Mouse (Mus musculus) hindbrain, embryonic 16.5 days (tissue): ENCODE data around the gene Zfp618. TPM values are rescaled to one million over a fixed set of nuclear protein-coding genes. Genes with fewer than 3 reads are reported as not detected.

Experiments used
- ATAC-seq: fragments of 200-750 bp; cut with Nextera tagmentation; 2 replicates; pipeline ENCODE4 v1.8.0; 2017; ENCODE audit warnings: moderate TSS enrichment, moderate library complexity
- H3K27ac ChIP-seq: fragments of 300-500 bp; sonication (generic); 2 replicates; pipeline ENCODE4 v1.5.1; 2014; ENCODE audit warnings: low read depth, mild to moderate bottlenecking, control low read depth, low read length, moderate library complexity
- H3K27me3 ChIP-seq: fragments of 300-500 bp; sonication (generic); replicated peaks from 2 replicates; pipeline ENCODE4 v1.6.1; 2014; ENCODE audit warnings: low read length; ENCODE audit not compliant: control insufficient read depth, insufficient read depth
- H3K36me3 ChIP-seq: fragments of 300-500 bp; sonication (generic); 2 replicates; pipeline ENCODE4 v1.6.1; 2014; ENCODE audit warnings: mild to moderate bottlenecking, low read length, moderate library complexity, mixed read lengths; ENCODE audit not compliant: control insufficient read depth, insufficient read depth
- H3K4me1 ChIP-seq: fragments of 300-500 bp; sonication (generic); 2 replicates; pipeline ENCODE4 v1.6.1; 2014; ENCODE audit warnings: low read depth, low read length; ENCODE audit not compliant: control insufficient read depth, insufficient read depth
- H3K4me2 ChIP-seq: fragments of 300-500 bp; sonication (generic); 2 replicates; pipeline ENCODE4 v1.6.1; 2014; ENCODE audit warnings: mild to moderate bottlenecking, low read length, control low read depth, moderate library complexity
- H3K4me3 ChIP-seq: fragments of 300-500 bp; sonication (generic); 2 replicates; pipeline ENCODE4 v1.5.1; 2014; ENCODE audit warnings: mild to moderate bottlenecking, low read length, control low read depth, moderate library complexity
- H3K9ac ChIP-seq: fragments of 300-500 bp; sonication (generic); 2 replicates; pipeline ENCODE4 v1.6.1; 2014; ENCODE audit warnings: low read depth, mild to moderate bottlenecking, control low read depth, low read length, moderate library complexity
- H3K9me3 ChIP-seq: fragments of 300-500 bp; sonication (generic); 2 replicates; pipeline ENCODE4 v1.6.1; 2014; ENCODE audit warnings: mild to moderate bottlenecking, low read length, moderate library complexity; ENCODE audit not compliant: control insufficient read depth
- WGBS: fragments of 180-500 bp; shearing (Covaris S2); extraction: QIAGEN DNeasy Blood & Tissue Kit; methylation state at CpG from one replicate; pipeline ENCODE4 v1.1.7; 2014; 5-methylcytosine and 5-hydroxymethylcytosine counted together
- polyA plus RNA-seq: library from polyadenylated mRNA; unstranded; fragments of >200 nt; fragmentation: Nextera tagmentation; extraction: Ambion mirVana; gene quantifications from 2 replicates; pipeline ENCODE4 v1.2.1, GENCODE M21; 2015

Gene Zfp618
- polyA plus RNA-seq, 1 experiment from 2014 or later, result 22.9 TPM

DNA sequence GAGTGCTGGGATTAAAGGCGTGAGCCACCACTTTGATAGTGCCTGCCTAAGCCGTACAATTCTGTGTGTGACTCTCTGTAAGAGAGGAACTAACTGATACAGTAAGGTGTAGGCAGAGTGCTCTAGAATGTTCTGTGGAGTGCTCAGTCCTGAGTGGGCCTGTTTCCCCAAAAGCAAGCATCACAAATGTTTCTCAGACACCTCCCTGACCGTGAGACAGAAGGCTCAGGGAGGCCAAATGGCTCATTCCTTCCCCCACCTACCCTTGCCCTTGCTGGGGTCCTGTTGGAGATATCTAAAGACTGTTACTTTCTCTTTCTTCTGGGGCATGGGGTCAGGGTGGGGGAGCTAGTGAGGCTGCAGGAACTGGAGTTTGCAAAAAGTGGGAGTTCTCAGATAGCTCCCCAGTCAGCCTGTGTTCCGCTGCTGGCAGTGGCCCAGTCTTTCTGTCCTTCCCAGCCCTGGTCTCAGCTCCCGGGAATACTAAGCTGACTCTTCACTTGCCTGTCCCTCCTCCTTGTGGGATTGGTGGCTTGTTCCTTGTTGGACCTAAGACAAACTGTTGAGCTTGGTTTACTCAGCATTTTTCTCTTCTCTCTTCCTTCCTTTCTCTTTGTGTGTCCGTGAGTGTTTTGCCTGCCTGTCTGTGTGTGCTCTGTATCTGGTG is 55.8 kb downstream of the Zfp618 start:
- ATAC-seq, result no peak

DNA sequence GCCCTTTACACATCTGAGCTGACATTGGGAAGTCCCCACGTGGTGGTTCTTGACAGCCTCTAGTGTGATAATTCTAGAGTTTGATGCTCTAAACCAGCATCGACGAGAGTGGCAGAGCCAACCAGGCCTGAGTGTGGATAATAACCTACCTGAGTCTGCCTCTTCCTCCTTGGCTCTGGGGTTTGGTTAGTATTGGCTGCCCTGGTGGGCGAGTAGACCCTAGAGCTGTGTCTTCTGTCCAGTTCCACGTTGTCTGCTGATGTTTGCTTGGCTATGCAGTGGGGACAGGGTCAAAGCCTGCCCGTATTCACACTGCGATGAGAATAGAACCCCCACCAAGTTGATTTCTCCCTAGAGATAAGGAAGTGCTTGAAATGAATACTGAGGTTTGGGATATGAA is 58.1 kb downstream of the Zfp618 start:
- WGBS, result 92% methylated on average over 7 of the region's 7 CpGs
- no peaks in the 10 kb centered on the region for H3K4me1 ChIP-seq
- H3K9me3 ChIP-seq, result no peaks in the 10 kb centered on the region

More for the DNA sequence above, 55.8 kb downstream of the Zfp618 start:
- Histone ChIP-seq H3K4me2 (no peak overlapping the region), H3K9me3 (no peaks in the 10 kb centered on the region), H3K27ac (no peak overlapping the region), H3K4me1 (no peaks in the 10 kb centered on the region), H3K36me3 (no peaks in the 10 kb centered on the region), H3K27me3 (no peaks in the 10 kb centered on the region), H3K4me3 (no peak overlapping the region), H3K9ac (no peak overlapping the region)
- 78% methylated on average over 6 of the region's 6 CpGs for WGBS

DNA sequence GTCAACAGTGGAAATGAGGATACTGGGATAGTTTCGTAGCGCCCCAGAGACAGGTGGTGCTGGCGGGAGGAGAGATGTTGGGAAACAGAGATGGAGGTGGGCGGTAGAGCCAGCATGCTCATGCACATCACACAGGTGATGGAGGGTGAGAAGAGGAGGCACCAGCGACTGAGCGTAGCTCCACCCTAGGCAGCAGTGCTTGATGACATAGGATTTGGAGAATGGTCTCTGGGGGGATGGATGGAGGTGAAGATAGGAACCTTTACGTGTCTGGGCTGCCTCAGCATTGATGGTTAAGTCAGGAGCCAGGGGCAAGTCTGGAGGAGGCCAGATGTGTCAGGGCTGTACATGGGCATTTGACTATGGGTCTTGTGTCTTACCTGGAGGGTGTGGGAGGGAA is 58.7 kb downstream of the Zfp618 start:
- H3K27me3 ChIP-seq, result no peaks in the 10 kb centered on the region
- H3K36me3 ChIP-seq, result no peaks in the 10 kb centered on the region
- no peak overlapping the region for H3K4me2 ChIP-seq
- H3K27ac ChIP-seq, result no peak overlapping the region
- no peak overlapping the region for H3K9ac ChIP-seq
- no peak overlapping the region for H3K4me3 ChIP-seq
- 93% methylated on average over 7 of the region's 7 CpGs for WGBS
- no peak for ATAC-seq
- no peaks in the 10 kb centered on the region for H3K9me3 ChIP-seq
- no peaks in the 10 kb centered on the region for H3K4me1 ChIP-seq

More for the DNA sequence above, 58.1 kb downstream of the Zfp618 start:
- Histone ChIP-seq H3K36me3 (no peaks in the 10 kb centered on the region), H3K27me3 (no peaks in the 10 kb centered on the region), H3K9ac (no peak overlapping the region), H3K4me3 (no peak overlapping the region), H3K4me2 (no peak overlapping the region), H3K27ac (no peak overlapping the region)
- no peak for ATAC-seq

DNA sequence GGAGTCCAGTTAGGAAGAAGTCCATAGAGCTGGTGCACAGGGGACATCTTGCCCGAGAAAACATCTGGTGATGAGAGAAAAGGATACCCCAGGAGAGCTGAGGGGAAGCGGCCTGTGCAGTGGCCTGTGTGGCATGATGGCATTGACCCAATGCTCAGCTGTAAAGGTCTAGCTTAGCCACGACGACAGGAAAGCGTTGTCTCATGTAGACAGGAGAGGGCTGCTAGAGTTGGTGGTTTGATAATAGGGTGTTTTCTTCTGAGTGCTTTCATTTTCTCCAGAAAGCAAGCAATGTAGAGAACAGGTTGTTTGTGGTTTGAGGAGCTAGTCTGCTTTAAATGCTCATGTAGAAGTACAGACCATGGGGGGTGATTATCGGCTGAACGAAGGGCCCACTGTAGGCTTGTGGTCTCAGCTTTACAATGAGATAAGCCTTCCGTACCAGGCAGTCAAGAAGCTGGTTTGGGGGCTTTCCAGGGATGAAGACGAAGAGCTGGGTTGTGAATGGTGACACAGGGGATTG is 59.4 kb downstream of the Zfp618 start:
- no peak overlapping the region for H3K4me3 ChIP-seq
- no peak overlapping the region for H3K9ac ChIP-seq
- H3K36me3 ChIP-seq, result no peaks in the 10 kb centered on the region
- no peaks in the 10 kb centered on the region for H3K4me1 ChIP-seq
- no peaks in the 10 kb centered on the region for H3K9me3 ChIP-seq
- H3K27me3 ChIP-seq, result no peaks in the 10 kb centered on the region
- H3K4me2 ChIP-seq, result no peak overlapping the region
- no peak for ATAC-seq
- H3K27ac ChIP-seq, result no peak overlapping the region
- 89% methylated on average over 9 of the region's 9 CpGs for WGBS

DNA sequence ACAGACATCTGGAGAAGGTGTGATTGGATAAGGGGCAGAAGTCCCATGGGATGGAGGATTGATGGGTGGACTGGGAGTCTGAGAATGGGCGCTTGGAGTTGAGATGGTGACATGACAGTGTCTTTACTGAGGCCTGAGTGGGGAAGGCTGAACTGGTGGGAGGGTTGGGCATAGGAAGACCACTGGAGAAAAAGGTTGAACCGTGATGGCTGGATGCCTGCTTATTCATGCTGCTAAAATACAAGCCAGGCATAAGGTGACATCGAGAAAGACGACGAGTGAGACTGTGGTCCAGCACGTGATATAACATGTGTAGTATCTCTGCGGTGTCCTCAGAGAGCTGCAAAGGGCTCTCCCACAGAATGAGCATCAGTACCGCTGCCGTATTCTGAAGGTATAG is 59.9 kb downstream of the Zfp618 start:
- Histone ChIP-seq H3K4me2 (no peak overlapping the region), H3K36me3 (no peaks in the 10 kb centered on the region), H3K4me1 (no peaks in the 10 kb centered on the region), H3K4me3 (no peak overlapping the region), H3K27ac (no peak overlapping the region), H3K27me3 (no peaks in the 10 kb centered on the region), H3K9me3 (no peaks in the 10 kb centered on the region), H3K9ac (no peak overlapping the region)
- WGBS, result 95% methylated on average over 9 of the region's 9 CpGs
- ATAC-seq, result no peak

DNA sequence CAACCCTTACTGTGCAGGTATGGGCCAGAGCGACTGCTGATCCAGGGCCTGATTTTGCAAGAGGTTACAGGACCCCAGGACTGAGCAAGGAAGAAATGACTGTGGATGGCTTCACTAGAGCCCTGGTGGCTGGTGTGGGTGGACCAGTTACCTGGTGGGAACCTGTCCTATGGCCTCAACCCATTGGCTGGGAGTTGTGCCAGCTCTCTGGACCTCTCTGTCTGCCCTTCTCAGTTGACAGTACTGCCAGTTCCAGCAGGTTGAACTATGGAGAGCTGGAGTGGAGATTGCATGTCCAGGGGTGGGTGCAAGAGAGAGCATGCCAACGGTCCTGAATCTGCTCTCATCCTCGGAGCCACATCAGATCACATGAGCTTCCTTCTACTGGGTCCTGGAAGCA is 60.9 kb downstream of the Zfp618 start:
- Histone ChIP-seq H3K4me2 (no peak overlapping the region), H3K36me3 (no peaks in the 10 kb centered on the region), H3K9ac (no peak overlapping the region), H3K4me3 (no peak overlapping the region), H3K27ac (no peak overlapping the region), H3K4me1 (no peaks in the 10 kb centered on the region), H3K9me3 (no peaks in the 10 kb centered on the region), H3K27me3 (no peaks in the 10 kb centered on the region)
- 91% methylated on average over 3 of the region's 3 CpGs for WGBS
- 0 out of 2 replicates have a peak, but pooled peaks have one; percentile 14 for ATAC-seq

DNA sequence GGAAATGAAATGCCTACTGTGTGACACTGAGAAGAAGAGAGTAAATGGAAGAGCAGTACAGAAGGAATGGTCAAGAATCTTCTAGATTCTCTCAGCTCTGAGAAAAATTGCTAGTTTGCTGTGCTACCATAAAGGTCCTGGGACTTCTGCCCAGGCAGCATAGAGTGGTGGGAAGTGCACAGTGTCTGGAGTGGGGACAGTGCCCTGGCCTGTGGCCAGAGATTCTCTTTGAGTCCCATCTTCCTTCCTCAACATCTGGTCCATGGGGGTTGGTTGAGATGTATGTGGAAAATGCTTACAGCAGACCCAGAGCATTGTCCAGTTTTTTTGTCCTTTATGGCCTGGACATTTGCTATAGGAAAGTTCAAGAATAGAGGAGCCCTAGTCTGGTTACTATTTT is 62.1 kb downstream of the Zfp618 start:
- Histone ChIP-seq H3K9ac (no peak overlapping the region), H3K36me3 (no peaks in the 10 kb centered on the region), H3K9me3 (no peaks in the 10 kb centered on the region), H3K4me1 (no peaks in the 10 kb centered on the region), H3K27ac (no peak overlapping the region), H3K4me3 (no peak overlapping the region), H3K4me2 (no peak overlapping the region), H3K27me3 (no peaks in the 10 kb centered on the region)
- ATAC-seq, result no peak

DNA sequence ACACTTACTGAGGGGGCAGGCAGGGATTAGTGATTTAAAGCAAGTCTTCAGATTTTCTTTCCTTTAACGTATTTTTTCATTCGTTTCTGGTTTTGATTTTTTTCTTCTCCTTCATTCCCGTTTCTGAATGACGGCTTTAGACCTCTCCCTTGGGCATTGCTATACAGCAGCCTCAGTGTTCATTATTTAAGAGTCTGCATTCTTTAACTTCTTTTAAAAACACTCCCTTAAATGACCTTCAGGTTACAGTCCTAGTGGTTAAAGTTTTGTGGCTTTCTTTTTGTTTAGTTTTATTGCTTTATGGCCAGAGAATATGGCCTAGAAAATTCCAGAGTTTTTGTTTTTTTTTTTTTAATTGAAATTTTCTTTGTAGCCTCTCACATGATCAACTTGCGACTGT is 64.8 kb downstream of the Zfp618 start:
- no peak for ATAC-seq
- no peaks in the 10 kb centered on the region for H3K36me3 ChIP-seq
- no peak overlapping the region for H3K9ac ChIP-seq
- no peaks in the 10 kb centered on the region for H3K27me3 ChIP-seq
- H3K4me1 ChIP-seq, result peaks cover 7% of the 10 kb centered on the region
- H3K4me3 ChIP-seq, result no peak overlapping the region
- 43% methylated on average over 5 of the region's 5 CpGs for WGBS
- no peak overlapping the region for H3K4me2 ChIP-seq
- no peak overlapping the region for H3K27ac ChIP-seq
- H3K9me3 ChIP-seq, result no peaks in the 10 kb centered on the region

DNA sequence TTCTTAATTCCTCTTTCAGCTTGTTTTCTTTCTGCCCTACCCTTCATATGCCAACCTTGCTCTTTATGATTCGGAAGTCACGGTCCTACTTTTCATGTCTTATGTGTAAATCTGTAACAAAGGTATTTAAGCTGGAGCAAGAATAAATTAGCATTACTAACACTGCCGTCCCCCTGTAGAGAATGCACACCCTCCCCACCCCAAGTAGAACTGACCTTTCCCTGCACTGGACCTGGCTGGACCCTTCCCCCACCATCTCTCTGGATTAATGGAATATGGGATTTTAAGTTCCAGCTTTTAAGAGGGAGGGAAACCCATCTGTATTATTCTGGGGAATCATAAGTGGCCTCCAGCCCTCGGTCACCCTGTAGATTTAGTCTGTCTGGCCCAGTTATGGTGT is 65.9 kb downstream of the Zfp618 start:
- H3K4me2 ChIP-seq, result no peak overlapping the region
- H3K36me3 ChIP-seq, result no peaks in the 10 kb centered on the region
- no peak overlapping the region for H3K9ac ChIP-seq
- no peak for ATAC-seq
- H3K9me3 ChIP-seq, result no peaks in the 10 kb centered on the region
- H3K4me3 ChIP-seq, result no peak overlapping the region
- peaks cover 11% of the 10 kb centered on the region for H3K4me1 ChIP-seq
- H3K27me3 ChIP-seq, result no peaks in the 10 kb centered on the region
- H3K27ac ChIP-seq, result no peak overlapping the region
- 61% methylated on average over 4 of the region's 4 CpGs for WGBS
